ENCODE assay signal across 9 mouse cellular contexts in genomic region chr1:59826583-59826982, GRCm38 (mm10).
A peak's percentile ranks its signal among the peaks of the same experiment; 100 is the strongest.
DNase-seq lines count a peak whose midpoint lies in the region; ATAC-seq lines count a peak whose summit lies in the region.
"Had no signal": no experiment of that assay in that cellular context is flagged by ENCODE, and none has a peak within 500 bp of the region (broad histone marks: within the 10 kb centered on the region; RNA-seq: fewer than 3 reads in every experiment).

No protein-coding gene starts in this region.

- DNase-seq in cerebellum, postnatal 4 days (ENCODE audit: low spot score in 2 of 2), result no peak
- peak; percentile 49 to 52 for DNase-seq in left cerebral cortex, adult 18-20 months (ENCODE audit: low spot score in 2 of 2)
- no peak for DNase-seq in left cerebral cortex, postnatal 10 days (ENCODE audit: extremely low spot score in 1 of 2, low spot score in 2 of 2)
- DNase-seq in gonadal fat pad, adult 2 months (ENCODE audit: low read depth), result peak; percentile 77
- DNase-seq in telencephalon, adult 2 months (ENCODE audit: low read depth, low spot score), result peak; percentile 60
- no peak for DNase-seq in embryo, embryonic 9.5 days (ENCODE audit: extremely low spot score)
- DNase-seq in natural killer cell, adult 2 months (ENCODE audit: low spot score in 2 of 2), result no peak
- DNase-seq: thymus, adult 18-20 months had no signal

- ATAC-seq in cerebellum, adult (ENCODE audit: insufficient number of reproducible peaks, low FRiP score, low TSS enrichment), result peak; percentile 95

- intact Hi-C loops in left cerebral cortex, postnatal 10 days (cut with DNase I), result no loop called here

Comparison
In these comparisons a context has a peak if more than half of its experiments do, and no peak if none do; other contexts are left out.
1. DNase-seq: peak in left cerebral cortex, adult 18-20 months (2 of 2), gonadal fat pad, adult 2 months (single experiment) and telencephalon, adult 2 months (single experiment); none in cerebellum, postnatal 4 days (0 of 2), left cerebral cortex, postnatal 10 days (0 of 2), embryo, embryonic 9.5 days (single experiment) and natural killer cell, adult 2 months (0 of 2).